Mouse (Mus musculus): ENCODE results near the gene Pstpip1.

DNA sequence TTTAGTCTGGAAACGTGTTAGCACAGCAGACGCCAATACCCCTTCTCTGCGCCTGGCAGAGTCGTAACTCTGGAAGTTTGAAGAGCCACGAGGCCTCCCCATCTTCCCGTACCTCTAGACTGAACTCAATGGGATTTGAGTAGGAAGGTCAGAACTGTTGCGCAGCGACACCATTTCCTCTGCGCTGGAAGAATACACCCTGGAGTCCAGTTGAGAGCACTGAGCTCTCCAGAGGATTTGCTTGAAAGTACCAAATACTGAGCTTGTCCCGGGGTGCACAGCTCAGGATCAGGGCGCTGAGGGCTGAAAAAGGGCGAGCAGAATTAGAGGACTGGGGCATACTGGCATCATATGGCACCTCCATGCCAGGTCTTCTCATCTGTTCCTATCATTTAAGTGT, 14.9 kb upstream of the Pstpip1 start:
- no peak for TF ChIP-seq EP300 (optimal IDR thresholded peaks at IDR 0.05)
- TF ChIP-seq CTCF (IDR thresholded peaks at IDR 0.05; ENCODE audit: low read depth): no peak
